In genomic region chr8:78124248-78124647, GRCm38 (mm10) we compare ENCODE assay signal across 7 mouse cellular contexts.
A peak's percentile ranks its signal among the peaks of the same experiment; 100 is the strongest.
DNase-seq lines count a peak whose midpoint lies in the region; ATAC-seq and TF ChIP-seq lines count a peak whose summit lies in the region.

No protein-coding gene starts in this region.

- DNase-seq in intestine, embryonic 14.5 days (ENCODE audit: low spot score), result peak; percentile 61
- peak; percentile 91 for DNase-seq in ZHBTc4 (ENCODE audit: low read depth, low spot score)
- peak; percentile 30 for DNase-seq in kidney, postnatal 10 days
- DNase-seq in stomach, postnatal 0 days (ENCODE audit: low spot score), result peak; percentile 31
- DNase-seq in frontal cortex, postnatal 10 days (ENCODE audit: low spot score in 2 of 2), result no peak

- peak; percentile 50 for TF ChIP-seq CTCF in ES-Bruce4 (IDR thresholded peaks at IDR 0.05; ENCODE audit: low read depth, low read length)
- TF ChIP-seq CTCF in stomach, postnatal 0 days (IDR thresholded peaks at IDR 0.05; ENCODE audit: low read depth), result peak; percentile 72

- no peak overlapping the region for H3K27ac ChIP-seq in intestine, embryonic 14.5 days (ENCODE audit: low read depth)
- no peak overlapping the region for H3K27ac ChIP-seq in intestine, embryonic 16.5 days (ENCODE audit: low read length)
- H3K27ac ChIP-seq in ES-Bruce4 (ENCODE audit: insufficient read depth, low read length), result no peak overlapping the region
- no peak overlapping the region for H3K27ac ChIP-seq in stomach, postnatal 0 days (replicated peaks)

- H3K9me3 ChIP-seq in intestine, embryonic 14.5 days (ENCODE audit: control insufficient read depth, low read length), result no peaks in the 10 kb centered on the region
- no peaks in the 10 kb centered on the region for H3K9me3 ChIP-seq in intestine, embryonic 16.5 days (ENCODE audit: control insufficient read depth, low read length)
- no peaks in the 10 kb centered on the region for H3K9me3 ChIP-seq in ES-Bruce4 (replicated peaks; ENCODE audit: control insufficient read depth, insufficient read depth, low read length, poor library complexity, severe bottlenecking)
- no peaks in the 10 kb centered on the region for H3K9me3 ChIP-seq in stomach, postnatal 0 days (ENCODE audit: control insufficient read depth, low read length)

- no peak for TF ChIP-seq POLR2A in ES-Bruce4 (IDR thresholded peaks at IDR 0.05; ENCODE audit: insufficient read depth, low read length)

- H3K9ac ChIP-seq in intestine, embryonic 14.5 days (ENCODE audit: low read length), result no peak overlapping the region
- no peak overlapping the region for H3K9ac ChIP-seq in intestine, embryonic 16.5 days (ENCODE audit: low read depth, low read length)
- no peak overlapping the region for H3K9ac ChIP-seq in ES-Bruce4 (ENCODE audit: low read depth, poor library complexity, severe bottlenecking)
- H3K9ac ChIP-seq in stomach, postnatal 0 days (ENCODE audit: low read length), result no peak overlapping the region

- H3K4me1 ChIP-seq in intestine, embryonic 14.5 days (replicated peaks; ENCODE audit: control insufficient read depth, insufficient read depth, low read length), result no peaks in the 10 kb centered on the region
- H3K4me1 ChIP-seq in intestine, embryonic 16.5 days (ENCODE audit: control insufficient read depth, insufficient read depth, low read length), result no peaks in the 10 kb centered on the region
- H3K4me1 ChIP-seq in ES-Bruce4 (ENCODE audit: control insufficient read depth, insufficient read depth, low read length), result no peaks in the 10 kb centered on the region
- H3K4me1 ChIP-seq in stomach, postnatal 0 days (replicated peaks; ENCODE audit: control insufficient read depth, insufficient read depth), result no peaks in the 10 kb centered on the region

- H3K36me3 ChIP-seq in intestine, embryonic 14.5 days (ENCODE audit: control insufficient read depth, insufficient read depth, low read length), result no peaks in the 10 kb centered on the region
- no peaks in the 10 kb centered on the region for H3K36me3 ChIP-seq in intestine, embryonic 16.5 days (ENCODE audit: control insufficient read depth, insufficient read depth, low read length)
- H3K36me3 ChIP-seq in ES-Bruce4 (ENCODE audit: control insufficient read depth, insufficient read depth, low read length, poor library complexity, severe bottlenecking), result no peaks in the 10 kb centered on the region
- H3K36me3 ChIP-seq in stomach, postnatal 0 days (ENCODE audit: control insufficient read depth, insufficient read depth, low read length), result no peaks in the 10 kb centered on the region

- ATAC-seq in intestine, embryonic 14.5 days (replicated peaks; ENCODE audit: low FRiP score, low TSS enrichment, low read depth), result no peak
- no peak for ATAC-seq in intestine, embryonic 16.5 days
- ATAC-seq in stomach, postnatal 0 days (ENCODE audit: low FRiP score, low TSS enrichment), result no peak

- no peak for TF ChIP-seq EP300 in ES-Bruce4 (IDR thresholded peaks at IDR 0.05; ENCODE audit: insufficient read depth, low read depth, low read length)
- TF ChIP-seq EP300 in stomach, postnatal 0 days (optimal IDR thresholded peaks at IDR 0.05), result no peak

- no peak overlapping the region for H3K4me3 ChIP-seq in intestine, embryonic 14.5 days (ENCODE audit: low read depth, low read length)
- no peak overlapping the region for H3K4me3 ChIP-seq in intestine, embryonic 16.5 days (ENCODE audit: low read length)
- H3K4me3 ChIP-seq in ES-Bruce4 (ENCODE audit: low read depth, low read length), result no peak overlapping the region
- H3K4me3 ChIP-seq in stomach, postnatal 0 days (ENCODE audit: low read depth, low read length), result no peak overlapping the region

- WGBS in intestine, embryonic 14.5 days, result 54% methylated on average over 5 of the region's 5 CpGs
- whole genome bisulfite sequencing in intestine, embryonic 16.5 days, result 53% methylated on average over 5 of the region's 5 CpGs
- 51% methylated on average over 5 of the region's 5 CpGs for WGBS in stomach, postnatal 0 days

- no peaks in the 10 kb centered on the region for H3K27me3 ChIP-seq in intestine, embryonic 14.5 days (replicated peaks; ENCODE audit: control insufficient read depth, insufficient read depth, low read length)
- no peaks in the 10 kb centered on the region for H3K27me3 ChIP-seq in intestine, embryonic 16.5 days (replicated peaks; ENCODE audit: control insufficient read depth, insufficient read depth, low read length)
- H3K27me3 ChIP-seq in ES-Bruce4 (ENCODE audit: control insufficient read depth, insufficient read depth, low read length, poor library complexity, severe bottlenecking), result no peaks in the 10 kb centered on the region
- no peaks in the 10 kb centered on the region for H3K27me3 ChIP-seq in stomach, postnatal 0 days (ENCODE audit: control insufficient read depth, insufficient read depth, low read length)

- H3K4me2 ChIP-seq in intestine, embryonic 14.5 days (ENCODE audit: low read length), result no peak overlapping the region
- no peak overlapping the region for H3K4me2 ChIP-seq in intestine, embryonic 16.5 days (ENCODE audit: low read depth, low read length)
- no peak overlapping the region for H3K4me2 ChIP-seq in stomach, postnatal 0 days (replicated peaks; ENCODE audit: low read depth)

Comparison
In these comparisons a context has a peak if more than half of its experiments do, and no peak if none do; other contexts are left out.
1. DNase-seq: peak in intestine, embryonic 14.5 days (single experiment), ZHBTc4 (single experiment), kidney, postnatal 10 days (single experiment) and stomach, postnatal 0 days (single experiment); none in frontal cortex, postnatal 10 days (0 of 2).